Mouse (Mus musculus): ENCODE data around the gene Ninj2.

GRCm38 (mm10) chr6:120196837-120197236 is 103.7 kb downstream of the Ninj2 start:
- TF ChIP-seq CTCF (conservative IDR thresholded peaks at IDR 0.05 in 1 of 2, IDR thresholded peaks at IDR 0.05 in 1 of 2; ENCODE audit: low read depth in 2 of 2, low read length in 2 of 2) (peak in 1 of 2 experiments; percentile 80; a peak in 2 of 4 replicates), ZC3H11A (IDR thresholded peaks at IDR 0.05; ENCODE audit: low read depth, low read length) (peak; percentile 56), JUND (conservative IDR thresholded peaks at IDR 0.05; ENCODE audit: low read depth, low read length) (no peak), PAX5 (IDR thresholded peaks at IDR 0.05; ENCODE audit: low read length) (no peak), TCF12 (IDR thresholded peaks at IDR 0.05; ENCODE audit: low read depth, low read length) (no peak), POLR2A (IDR thresholded peaks at IDR 0.05; ENCODE audit: low read depth, low read length) (peak; percentile 59), MAX (IDR thresholded peaks at IDR 0.05; ENCODE audit: low read length) (no peak), ZKSCAN1 (IDR thresholded peaks at IDR 0.05; ENCODE audit: borderline replicate concordance, low read depth, low read length) (no peak), USF1 (IDR thresholded peaks at IDR 0.05; ENCODE audit: low read depth, low read length) (no peak), E2F4 (IDR thresholded peaks at IDR 0.05; ENCODE audit: insufficient replicate concordance, low read depth, low read length) (no peak), SIN3A (IDR thresholded peaks at IDR 0.05; ENCODE audit: low read length) (no peak; the same call in 1 of the 2 replicates)
